Mouse (Mus musculus) lung, adult 2 months (tissue): ENCODE data around the gene Celf2.

Experiments
- CTCF ChIP-seq: fragments of 200-500 bp; IDR thresholded peaks from 2 replicates; pipeline ENCODE4 v1.5.1; 2011; ENCODE audit warnings: mild to moderate bottlenecking, low read length, control low read depth; ENCODE audit not compliant: insufficient read depth
- POLR2A ChIP-seq: fragments of 200-500 bp; IDR thresholded peaks from 2 replicates; pipeline ENCODE4 v1.6.1; 2011; ENCODE audit warnings: low read depth, mild to moderate bottlenecking, control low read depth, low read length, borderline replicate concordance; ENCODE audit errors: extremely low read depth

DNA sequence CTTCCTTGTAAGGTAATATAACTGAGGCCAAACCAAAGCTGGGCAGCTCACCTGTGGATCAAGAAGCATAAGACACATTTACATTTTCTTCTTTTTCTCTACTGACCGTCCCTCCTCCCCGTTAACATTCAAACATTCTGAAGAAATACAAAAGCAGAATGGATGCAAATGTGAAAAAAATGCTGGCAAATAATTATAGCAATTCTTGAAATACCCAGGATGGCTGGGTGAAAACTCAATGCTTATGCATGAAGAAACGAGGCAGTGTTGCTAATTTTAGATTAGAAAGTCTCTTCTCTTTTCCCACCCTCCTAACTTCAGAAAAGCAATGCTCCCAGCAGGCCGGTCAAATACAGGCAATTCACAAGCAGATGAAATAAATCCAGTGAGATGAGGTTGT is 39.5 kb upstream of the Celf2 start:
- TF ChIP-seq POLR2A (no peak), CTCF (no peak)
